Mouse (Mus musculus) thymus, postnatal 36 days (tissue): Measurements from ENCODE around the gene Arhgap11a.

Experiments used
- DNase-seq, 2 experiments: peaks; one replicate each; pipeline ENCODE4 v3.0.0; 2022; ENCODE audit warnings: mixed read lengths in 2 of 2

Gene Arhgap11a

GRCm38 (mm10) chr2:113848245-113849121 is at the start of gene Arhgap11a:
Gene Arhgap11a, minus strand, starts transcription at chr2:113848661.
- peak; percentile 90 for DNase-seq

- DNase-seq: no peak
Observed at GRCm38 (mm10) chr2:113893385-113894122, 45.1 kb upstream of the Arhgap11a start.

GRCm38 (mm10) chr2:113887166-113887565 is 38.7 kb upstream of the Arhgap11a start:
- DNase-seq: no peak

- DNase-seq: no peak
Observed at GRCm38 (mm10) chr2:113886061-113886460, 37.6 kb upstream of the Arhgap11a start.

- no peak for DNase-seq
Observed at GRCm38 (mm10) chr2:113870115-113870514, 21.7 kb upstream of the Arhgap11a start.

GRCm38 (mm10) chr2:113868404-113868803 is 19.9 kb upstream of the Arhgap11a start:
- DNase-seq: no peak

- no peak for DNase-seq
Observed at GRCm38 (mm10) chr2:113866155-113866554, 17.7 kb upstream of the Arhgap11a start.

- no peak for DNase-seq
Observed at GRCm38 (mm10) chr2:113849141-113849540, 680 bp upstream of the Arhgap11a start.

GRCm38 (mm10) chr2:113847678-113848244 is 700 bp downstream of the Arhgap11a start:
- no peak for DNase-seq

- no peak for DNase-seq
Observed at GRCm38 (mm10) chr2:113845081-113845480, 3.4 kb downstream of the Arhgap11a start.

GRCm38 (mm10) chr2:113841656-113842437 is 6.6 kb downstream of the Arhgap11a start:
- no peak for DNase-seq

- no peak for DNase-seq
Observed at GRCm38 (mm10) chr2:113839488-113839887, 9.0 kb downstream of the Arhgap11a start.

- DNase-seq: no peak
Observed at GRCm38 (mm10) chr2:113835219-113835618, 13.2 kb downstream of the Arhgap11a start.

- DNase-seq: peak; percentile 14 to 20
Observed at GRCm38 (mm10) chr2:113828943-113829882, 19.2 kb downstream of the Arhgap11a start, which contains the start of gene Scg5. Gene Scg5, minus strand, starts transcription at chr2:113829121.

- DNase-seq: no peak
Observed at GRCm38 (mm10) chr2:113828086-113828942, 20.1 kb downstream of the Arhgap11a start.

- DNase-seq: no peak
Observed at GRCm38 (mm10) chr2:113823909-113824308, 24.6 kb downstream of the Arhgap11a start.

- no peak for DNase-seq
Observed at GRCm38 (mm10) chr2:113822367-113822766, 26.1 kb downstream of the Arhgap11a start.

- DNase-seq: no peak
Observed at GRCm38 (mm10) chr2:113821176-113821734, 27.2 kb downstream of the Arhgap11a start.

- DNase-seq: no peak
Observed at GRCm38 (mm10) chr2:113820117-113820516, 28.3 kb downstream of the Arhgap11a start.
